Mouse (Mus musculus): Measurements from ENCODE around the gene A330070K13Rik. TPM values are rescaled to one million over a fixed set of nuclear protein-coding genes. Genes with fewer than 3 reads are reported as not detected.

A330070K13Rik gene
- not detected for polyA plus RNA-seq (2017; shearing (Covaris generic))

GRCm38 (mm10) chr5:130384222-130384912, at the start of gene A330070K13Rik:
TSS of gene A330070K13Rik (minus strand) at chr5:130384631.

GRCm38 (mm10) chr5:130369237-130369636, 15.2 kb downstream of the A330070K13Rik start, which contains the start of gene Caln1:
TSS of gene Caln1 (plus strand) at chr5:130369455.

Other genes starting within 250 kb of the A330070K13Rik start
- gene Kctd7, start 239.8 kb downstream of the A330070K13Rik start, polyA plus RNA-seq (2017; shearing (Covaris generic)), result 2.2 TPM
- 42.5 TPM for gene Rabgef1, start 212.8 kb downstream of the A330070K13Rik start, polyA plus RNA-seq (2017; shearing (Covaris generic))
- 80.6 TPM for gene Tmem248, start 167.6 kb downstream of the A330070K13Rik start, polyA plus RNA-seq (2017; shearing (Covaris generic))
- gene Sbds, start 129.1 kb downstream of the A330070K13Rik start, polyA plus RNA-seq (2017; shearing (Covaris generic)), result 123 TPM
- gene Tyw1, start 129.0 kb downstream of the A330070K13Rik start, polyA plus RNA-seq (2017; shearing (Covaris generic)), result 25.3 TPM
- not detected for gene Caln1, start 15.2 kb downstream of the A330070K13Rik start, polyA plus RNA-seq (2017; shearing (Covaris generic))

Measured in naive thymus-derived CD4-positive, alpha-beta T cell, adult 5 months (primary cell).